Mouse (Mus musculus) cerebellum, adult 9-11 months (tissue): ENCODE measurements around the gene Cyb561.

ENCODE experiments used
- DNase-seq: peaks from one replicate; pipeline ENCODE4 v3.0.0; 2022

Cyb561 gene

GRCm38 (mm10) chr11:105920098-105920785 lies 32.9 kb downstream of the Cyb561 start:
- no peak for DNase-seq

- no peak for DNase-seq
These were observed 39.6 kb downstream of the Cyb561 start for GRCm38 (mm10) chr11:105913580-105913979.

- peak; percentile 70 for DNase-seq
These were observed 41.4 kb downstream of the Cyb561 start for GRCm38 (mm10) chr11:105911592-105912375.

GRCm38 (mm10) chr11:105911149-105911548 lies 42.0 kb downstream of the Cyb561 start:
- no peak for DNase-seq

GRCm38 (mm10) chr11:105909617-105910016 lies 43.5 kb downstream of the Cyb561 start:
- DNase-seq = no peak

- DNase-seq = no peak
These were observed 44.2 kb downstream of the Cyb561 start for GRCm38 (mm10) chr11:105908926-105909325.

- no peak for DNase-seq
These were observed 45.8 kb downstream of the Cyb561 start for GRCm38 (mm10) chr11:105907381-105907780.

GRCm38 (mm10) chr11:105905529-105906213 lies 47.5 kb downstream of the Cyb561 start:
- no peak for DNase-seq

GRCm38 (mm10) chr11:105902956-105903355 lies 50.2 kb downstream of the Cyb561 start:
- no peak for DNase-seq

GRCm38 (mm10) chr11:105901501-105901900 lies 51.6 kb downstream of the Cyb561 start:
- no peak for DNase-seq

GRCm38 (mm10) chr11:105899151-105899550 lies 54.0 kb downstream of the Cyb561 start:
- DNase-seq = no peak

GRCm38 (mm10) chr11:105887281-105887680 lies 65.9 kb downstream of the Cyb561 start:
- no peak for DNase-seq

- DNase-seq = no peak
These were observed 67.6 kb downstream of the Cyb561 start for GRCm38 (mm10) chr11:105885558-105885957.
